Mouse (Mus musculus) embryonic facial prominence, embryonic 11.5 days (tissue): ENCODE results near the gene Cbx1. TPM values are rescaled to one million over a fixed set of nuclear protein-coding genes. Genes with fewer than 3 reads are reported as not detected.

Experiments
- ATAC-seq: fragments of 200-750 bp; cut with Nextera tagmentation; replicated peaks from 2 replicates; pipeline ENCODE4 v1.8.0; 2017; ENCODE audit warnings: low read depth; ENCODE audit not compliant: insufficient number of reproducible peaks, low FRiP score, low TSS enrichment
- DNase-seq: peaks from one replicate; pipeline ENCODE4 v3.0.0-alpha.2; 2015; ENCODE audit warnings: low spot score
- H3K27ac ChIP-seq: fragments of 300-500 bp; sonication (generic); replicated peaks from 2 replicates; pipeline ENCODE4 v1.5.1; 2014; ENCODE audit warnings: mild to moderate bottlenecking, low read depth, low read length, control low read depth
- H3K27me3 ChIP-seq: fragments of 300-500 bp; sonication (generic); 2 replicates; pipeline ENCODE4 v1.6.1; 2014; ENCODE audit warnings: mild to moderate bottlenecking, low read length, moderate library complexity, mixed read lengths; ENCODE audit not compliant: control insufficient read depth, insufficient read depth
- H3K36me3 ChIP-seq: fragments of 300-500 bp; sonication (generic); replicated peaks from 2 replicates; pipeline ENCODE4 v1.6.1; 2014; ENCODE audit warnings: low read depth, mild to moderate bottlenecking, low read length, moderate library complexity, mixed read lengths; ENCODE audit not compliant: control insufficient read depth, insufficient read depth
- H3K4me1 ChIP-seq: fragments of 300-500 bp; sonication (generic); 2 replicates; pipeline ENCODE4 v1.6.1; 2014; ENCODE audit warnings: low read length, mixed read lengths; ENCODE audit not compliant: control insufficient read depth, insufficient read depth
- H3K4me2 ChIP-seq: fragments of 300-500 bp; sonication (generic); 2 replicates; pipeline ENCODE4 v1.6.1; 2014; ENCODE audit warnings: low read depth, mild to moderate bottlenecking, control low read depth, low read length, moderate library complexity
- H3K4me3 ChIP-seq: fragments of 300-500 bp; sonication (generic); 2 replicates; pipeline ENCODE4 v1.5.1; 2014; ENCODE audit warnings: low read depth, low read length, control low read depth
- H3K9ac ChIP-seq: fragments of 300-500 bp; sonication (generic); replicated peaks from 2 replicates; pipeline ENCODE4 v1.6.1; 2014; ENCODE audit warnings: mild to moderate bottlenecking, control low read depth, low read length
- H3K9me3 ChIP-seq: fragments of 300-500 bp; sonication (generic); replicated peaks from 2 replicates; pipeline ENCODE4 v1.6.1; 2016; ENCODE audit warnings: mild to moderate bottlenecking, low read length, inconsistent platforms, mixed read lengths; ENCODE audit not compliant: control insufficient read depth
- WGBS: fragments of 180-500 bp; shearing (Covaris S2); extraction: QIAGEN DNeasy Blood & Tissue Kit; methylation state at CpG from one replicate; pipeline ENCODE4 v1.1.7; 2014; 5-methylcytosine and 5-hydroxymethylcytosine counted together
- polyA plus RNA-seq: library from polyadenylated mRNA; unstranded; fragments of >200 nt; fragmentation: Nextera tagmentation; extraction: Ambion mirVana; gene quantifications from 2 replicates; pipeline ENCODE4 v1.2.1, GENCODE M21; 2014

Gene Cbx1
- polyA plus RNA-seq, 1 experiment from 2014 or later = 179 TPM

GRCm38 (mm10) chr11:96757421-96757820 is 31.5 kb upstream of the Cbx1 start:
- no peaks in the 10 kb centered on the region for H3K9me3 ChIP-seq
- no peak overlapping the region for H3K4me3 ChIP-seq
- DNase-seq (no peak), ATAC-seq (no peak)
- WGBS = 56% methylated on average over 4 of the region's 4 CpGs
- no peak overlapping the region for H3K9ac ChIP-seq
- no peak overlapping the region for H3K27ac ChIP-seq
- no peaks in the 10 kb centered on the region for H3K27me3 ChIP-seq
- no peaks in the 10 kb centered on the region for H3K36me3 ChIP-seq
- no peaks in the 10 kb centered on the region for H3K4me1 ChIP-seq
- no peak overlapping the region for H3K4me2 ChIP-seq

- 70% methylated on average over 5 of the region's 5 CpGs for WGBS
- DNase-seq (no peak), ATAC-seq (no peak)
These were observed 30.5 kb upstream of the Cbx1 start for GRCm38 (mm10) chr11:96758402-96758801.

GRCm38 (mm10) chr11:96760042-96760441 is 28.9 kb upstream of the Cbx1 start:
- Histone ChIP-seq H3K4me1 (no peaks in the 10 kb centered on the region), H3K27ac (no peak overlapping the region), H3K36me3 (no peaks in the 10 kb centered on the region; the same call in 1 of the 2 replicates), H3K4me3 (no peak overlapping the region), H3K9ac (no peak overlapping the region), H3K4me2 (no peak overlapping the region), H3K9me3 (no peaks in the 10 kb centered on the region), H3K27me3 (no peaks in the 10 kb centered on the region)
- WGBS = 40% methylated on average over 3 of the region's 3 CpGs
- ATAC-seq = peak; percentile 52; the same call in 1 of the 2 replicates
- peak; percentile 74 for DNase-seq

More at GRCm38 (mm10) chr11:96758402-96758801, 30.5 kb upstream of the Cbx1 start:
- Histone ChIP-seq H3K9me3 (no peaks in the 10 kb centered on the region), H3K4me1 (no peaks in the 10 kb centered on the region), H3K4me3 (no peak overlapping the region), H3K9ac (no peak overlapping the region), H3K27ac (no peak overlapping the region), H3K4me2 (no peak overlapping the region), H3K36me3 (no peaks in the 10 kb centered on the region), H3K27me3 (no peaks in the 10 kb centered on the region)

- Histone ChIP-seq H3K36me3 (no peaks in the 10 kb centered on the region; the same call in 1 of the 2 replicates), H3K27me3 (no peaks in the 10 kb centered on the region), H3K9me3 (no peaks in the 10 kb centered on the region), H3K9ac (no peak overlapping the region), H3K4me1 (no peaks in the 10 kb centered on the region), H3K4me2 (no peak overlapping the region), H3K4me3 (no peak overlapping the region), H3K27ac (no peak overlapping the region)
- DNase-seq (no peak), ATAC-seq (no peak)
- 75% methylated on average over 7 of the region's 7 CpGs for WGBS
These were observed 26.9 kb upstream of the Cbx1 start for GRCm38 (mm10) chr11:96761984-96762383.

- no peak overlapping the region for H3K4me2 ChIP-seq
- no peak for DNase-seq
- H3K9ac ChIP-seq = no peak overlapping the region
- no peaks in the 10 kb centered on the region for H3K9me3 ChIP-seq
- no peaks in the 10 kb centered on the region; the same call in 1 of the 2 replicates for H3K36me3 ChIP-seq
- H3K4me1 ChIP-seq = no peaks in the 10 kb centered on the region
- H3K27me3 ChIP-seq = no peaks in the 10 kb centered on the region
- no peak overlapping the region for H3K4me3 ChIP-seq
- ATAC-seq = no peak
- H3K27ac ChIP-seq = no peak overlapping the region
- WGBS = 81% methylated on average over 15 of the region's 15 CpGs
These were observed 26.0 kb upstream of the Cbx1 start for GRCm38 (mm10) chr11:96762742-96763470.

GRCm38 (mm10) chr11:96764511-96765350 is 24.2 kb upstream of the Cbx1 start:
- DNase-seq (no peak), ATAC-seq (no peak; the same call in 1 of the 2 replicates)
- Histone ChIP-seq H3K27me3 (no peaks in the 10 kb centered on the region), H3K4me3 (no peak overlapping the region), H3K27ac (no peak overlapping the region), H3K36me3 (no peaks in the 10 kb centered on the region; the same call in 1 of the 2 replicates), H3K4me1 (no peaks in the 10 kb centered on the region), H3K4me2 (peak overlapping the region; percentile 29), H3K9ac (no peak overlapping the region; the same call in 1 of the 2 replicates), H3K9me3 (no peaks in the 10 kb centered on the region)
- WGBS = 25% methylated on average over 13 of the region's 13 CpGs

GRCm38 (mm10) chr11:96765645-96766044 is 23.3 kb upstream of the Cbx1 start:
- Histone ChIP-seq H3K4me3 (no peak overlapping the region), H3K36me3 (no peaks in the 10 kb centered on the region; the same call in 1 of the 2 replicates), H3K27me3 (no peaks in the 10 kb centered on the region), H3K9me3 (no peaks in the 10 kb centered on the region), H3K27ac (no peak overlapping the region), H3K4me1 (no peaks in the 10 kb centered on the region), H3K9ac (no peak overlapping the region), H3K4me2 (no peak overlapping the region)
- ATAC-seq (no peak), DNase-seq (no peak)
- WGBS = 73% methylated on average over 7 of the region's 7 CpGs

- no peaks in the 10 kb centered on the region; the same call in 1 of the 2 replicates for H3K36me3 ChIP-seq
- H3K27me3 ChIP-seq = no peaks in the 10 kb centered on the region
- H3K27ac ChIP-seq = no peak overlapping the region
- no peaks in the 10 kb centered on the region for H3K4me1 ChIP-seq
- no peak overlapping the region for H3K9ac ChIP-seq
- ATAC-seq (no peak), DNase-seq (no peak)
- no peaks in the 10 kb centered on the region for H3K9me3 ChIP-seq
- H3K4me2 ChIP-seq = no peak overlapping the region
- 83% methylated on average over 12 of the region's 12 CpGs for WGBS
- H3K4me3 ChIP-seq = no peak overlapping the region
These were observed 22.4 kb upstream of the Cbx1 start for GRCm38 (mm10) chr11:96766555-96766954.
